Mouse (Mus musculus) ES-Bruce4 (cell line): Measurements from ENCODE around the gene Atp2b2. TPM values are rescaled to one million over a fixed set of nuclear protein-coding genes. Genes with fewer than 3 reads are reported as not detected.

Experiments
- H3K27ac ChIP-seq: 2 replicates; pipeline ENCODE4 v1.5.1; 2012; ENCODE audit warnings: low read length, inconsistent platforms; ENCODE audit not compliant: insufficient read depth
- H3K27me3 ChIP-seq: 2 replicates; pipeline ENCODE4 v1.6.1; 2012; ENCODE audit warnings: mild to moderate bottlenecking, low read length, inconsistent platforms; ENCODE audit not compliant: control insufficient read depth, poor library complexity, insufficient read depth, severe bottlenecking
- H3K36me3 ChIP-seq: 2 replicates; pipeline ENCODE4 v1.6.1; 2012; ENCODE audit warnings: inconsistent platforms, mild to moderate bottlenecking, low read length, moderate library complexity; ENCODE audit not compliant: control insufficient read depth, poor library complexity, insufficient read depth, severe bottlenecking
- H3K4me1 ChIP-seq: one replicate; pipeline ENCODE4 v1.8.1; 2011; ENCODE audit warnings: low read length; ENCODE audit not compliant: control insufficient read depth, insufficient read depth
- H3K4me3 ChIP-seq: 2 replicates; pipeline ENCODE4 v1.5.1; 2011; ENCODE audit warnings: low read depth, mild to moderate bottlenecking, low read length
- H3K9ac ChIP-seq: 2 replicates; pipeline ENCODE4 v1.6.1; 2012; ENCODE audit warnings: low read depth, mild to moderate bottlenecking, inconsistent platforms; ENCODE audit not compliant: poor library complexity, severe bottlenecking
- H3K9me3 ChIP-seq: replicated peaks from 2 replicates; pipeline ENCODE4 v1.6.1; 2012; ENCODE audit warnings: mild to moderate bottlenecking, low read length, inconsistent platforms; ENCODE audit not compliant: control insufficient read depth, poor library complexity, insufficient read depth, severe bottlenecking
- CTCF ChIP-seq: IDR thresholded peaks from one replicate; pipeline ENCODE4 v1.8.1; 2011; ENCODE audit warnings: low read depth, low read length
- EP300 ChIP-seq: IDR thresholded peaks from 2 replicates; pipeline ENCODE4 v1.6.1; 2011; ENCODE audit warnings: low read depth, low read length; ENCODE audit not compliant: insufficient read depth
- POLR2A ChIP-seq: IDR thresholded peaks from one replicate; pipeline ENCODE4 v1.8.1; 2011; ENCODE audit warnings: low read length; ENCODE audit not compliant: insufficient read depth
- polyA plus RNA-seq: library from polyadenylated mRNA; stranded (reverse); fragments of >200 nt; gene quantifications from 2 replicates; pipeline ENCODE4 v1.2.4, GENCODE M21; 2011; ENCODE audit warnings: low read depth; ENCODE audit not compliant: missing spikeins, insufficient read depth, insufficient read length

Gene Atp2b2
- polyA plus RNA-seq, 1 experiment: 0.42 TPM

- no peak overlapping the region for H3K4me3 ChIP-seq
- H3K9ac ChIP-seq: no peak overlapping the region
- TF ChIP-seq CTCF (no peak), POLR2A (no peak), EP300 (no peak)
- H3K27me3 ChIP-seq: no peaks in the 10 kb centered on the region
- H3K27ac ChIP-seq: no peak overlapping the region
- H3K36me3 ChIP-seq: no peaks in the 10 kb centered on the region
- H3K4me1 ChIP-seq: no peaks in the 10 kb centered on the region
- H3K9me3 ChIP-seq: no peaks in the 10 kb centered on the region
These were observed 119.2 kb downstream of the Atp2b2 start for GRCm38 (mm10) chr6:113923249-113923648.

GRCm38 (mm10) chr6:113920466-113920865 lies 121.9 kb downstream of the Atp2b2 start:
- H3K4me1 ChIP-seq: no peaks in the 10 kb centered on the region
- no peaks in the 10 kb centered on the region for H3K9me3 ChIP-seq
- no peaks in the 10 kb centered on the region for H3K36me3 ChIP-seq
- H3K4me3 ChIP-seq: no peak overlapping the region
- TF ChIP-seq POLR2A (no peak), CTCF (no peak), EP300 (no peak)
- no peak overlapping the region for H3K27ac ChIP-seq
- no peak overlapping the region for H3K9ac ChIP-seq
- H3K27me3 ChIP-seq: no peaks in the 10 kb centered on the region

GRCm38 (mm10) chr6:113912753-113913152 lies 129.7 kb downstream of the Atp2b2 start:
- no peaks in the 10 kb centered on the region for H3K4me1 ChIP-seq
- no peak overlapping the region for H3K27ac ChIP-seq
- TF ChIP-seq CTCF (no peak), POLR2A (no peak), EP300 (no peak)
- H3K9me3 ChIP-seq: no peaks in the 10 kb centered on the region
- no peaks in the 10 kb centered on the region for H3K27me3 ChIP-seq
- H3K36me3 ChIP-seq: no peaks in the 10 kb centered on the region
- no peak overlapping the region for H3K4me3 ChIP-seq
- H3K9ac ChIP-seq: no peak overlapping the region

- TF ChIP-seq POLR2A (no peak), CTCF (peak; percentile 50)
These were observed 131.3 kb downstream of the Atp2b2 start for GRCm38 (mm10) chr6:113911094-113911493.

GRCm38 (mm10) chr6:113910411-113911055 lies 131.9 kb downstream of the Atp2b2 start:
- Histone ChIP-seq H3K4me3 (no peak overlapping the region), H3K36me3 (no peaks in the 10 kb centered on the region), H3K4me1 (no peaks in the 10 kb centered on the region), H3K9me3 (no peaks in the 10 kb centered on the region), H3K9ac (no peak overlapping the region), H3K27me3 (no peaks in the 10 kb centered on the region), H3K27ac (no peak overlapping the region)
- no peak for TF ChIP-seq POLR2A

More at GRCm38 (mm10) chr6:113911094-113911493, 131.3 kb downstream of the Atp2b2 start:
- H3K4me1 ChIP-seq: no peaks in the 10 kb centered on the region
- H3K9me3 ChIP-seq: no peaks in the 10 kb centered on the region
- H3K9ac ChIP-seq: no peak overlapping the region
- no peaks in the 10 kb centered on the region for H3K36me3 ChIP-seq
- H3K27ac ChIP-seq: no peak overlapping the region
- H3K4me3 ChIP-seq: no peak overlapping the region
- no peaks in the 10 kb centered on the region for H3K27me3 ChIP-seq

- TF ChIP-seq EP300 (no peak), POLR2A (no peak), CTCF (no peak)
- no peaks in the 10 kb centered on the region for H3K36me3 ChIP-seq
These were observed 132.6 kb downstream of the Atp2b2 start for GRCm38 (mm10) chr6:113909836-113910235.

GRCm38 (mm10) chr6:113908066-113908465 lies 134.3 kb downstream of the Atp2b2 start:
- Histone ChIP-seq H3K4me1 (no peaks in the 10 kb centered on the region), H3K36me3 (no peaks in the 10 kb centered on the region), H3K27me3 (no peaks in the 10 kb centered on the region), H3K9me3 (no peaks in the 10 kb centered on the region), H3K9ac (no peak overlapping the region), H3K4me3 (no peak overlapping the region), H3K27ac (no peak overlapping the region)
- TF ChIP-seq CTCF: no peak
- no peak for TF ChIP-seq POLR2A

More at GRCm38 (mm10) chr6:113909836-113910235, 132.6 kb downstream of the Atp2b2 start:
- no peaks in the 10 kb centered on the region for H3K27me3 ChIP-seq
- no peak overlapping the region for H3K9ac ChIP-seq
- no peaks in the 10 kb centered on the region for H3K9me3 ChIP-seq
- no peaks in the 10 kb centered on the region for H3K4me1 ChIP-seq
- H3K27ac ChIP-seq: no peak overlapping the region
- no peak overlapping the region for H3K4me3 ChIP-seq
